Mouse (Mus musculus): ENCODE data around the gene Pcif1.
"Not testable (repeated sequence)": the region's sequence is repeated elsewhere in the genome, so short reads cannot be mapped to it uniquely, and the experiment has no call there.

The Pcif1 gene

DNA sequence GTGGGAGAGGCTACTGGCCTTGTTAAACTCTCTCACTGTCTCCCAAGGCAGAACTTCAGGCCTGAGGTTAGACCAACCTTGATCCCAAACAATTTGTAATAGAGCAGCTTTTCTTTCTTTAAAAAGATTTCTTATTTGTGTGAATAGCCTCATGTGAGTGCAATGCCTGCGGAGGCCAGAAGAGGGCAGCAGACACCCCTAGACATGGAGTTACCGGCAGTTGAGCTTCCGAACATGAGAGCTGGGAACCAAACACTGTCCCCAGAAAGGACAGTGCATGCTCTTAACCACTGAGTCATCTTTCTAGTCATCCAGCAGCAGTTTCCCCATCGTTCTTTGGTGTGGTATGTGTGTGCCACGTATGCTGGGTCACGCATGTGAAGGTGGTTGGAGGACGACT, 11.5 kb upstream of the Pcif1 start:
- DNase-seq = no peak

DNA sequence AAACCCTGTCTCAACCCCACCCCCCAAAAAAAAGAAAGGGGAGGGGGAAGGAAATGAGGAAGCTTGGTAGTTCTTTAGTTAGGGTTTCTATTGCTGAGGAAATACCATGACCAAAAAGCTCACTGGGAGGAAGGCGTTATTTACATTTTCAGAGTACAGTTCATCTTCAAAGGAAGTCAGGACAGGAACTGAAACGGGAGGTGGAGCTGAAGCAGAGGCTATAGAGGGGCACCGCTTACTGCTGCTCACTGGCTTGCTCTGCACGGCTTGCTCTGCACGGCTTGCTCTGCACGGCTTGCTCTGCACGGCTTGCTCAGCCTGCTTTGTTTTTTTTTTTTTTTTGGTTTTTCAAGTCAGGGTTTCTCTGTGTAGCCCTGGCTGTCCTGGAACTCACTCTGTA, 10.6 kb upstream of the Pcif1 start:
- DNase-seq = no peak

DNA sequence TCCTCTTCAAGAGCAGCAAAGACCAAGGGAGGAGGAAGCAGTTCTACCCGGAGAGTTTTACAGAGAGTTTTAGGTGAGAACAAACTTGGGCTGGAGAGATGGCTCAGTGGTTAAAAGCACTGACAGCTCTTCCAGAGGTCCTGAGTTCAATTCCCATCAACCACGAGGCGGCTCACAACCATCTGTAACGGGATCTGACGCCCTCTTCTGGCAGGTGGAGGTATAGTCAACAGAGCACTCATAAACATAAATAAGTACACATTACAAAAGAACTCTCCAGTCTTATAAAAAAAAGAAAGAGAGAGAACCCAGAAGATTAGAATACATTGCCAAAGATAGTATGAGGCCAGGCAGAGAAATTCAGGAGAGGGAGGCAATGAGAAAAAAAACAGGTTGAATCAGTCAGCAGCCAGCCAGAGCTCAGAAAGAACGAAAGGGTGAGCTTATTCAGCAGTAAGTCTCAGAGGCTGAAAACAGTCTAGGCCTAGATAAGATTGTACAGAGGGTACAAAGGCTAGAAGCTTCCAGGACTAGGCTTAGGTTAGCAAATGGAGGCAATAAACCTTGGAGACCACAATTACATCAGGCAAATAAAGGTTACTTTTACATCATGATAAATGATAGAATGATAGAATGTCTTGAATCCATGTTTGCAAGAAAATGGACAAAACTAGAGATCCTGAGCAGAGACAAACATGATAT, 7.4 kb upstream of the Pcif1 start:
- DNase-seq = no peak

DNA sequence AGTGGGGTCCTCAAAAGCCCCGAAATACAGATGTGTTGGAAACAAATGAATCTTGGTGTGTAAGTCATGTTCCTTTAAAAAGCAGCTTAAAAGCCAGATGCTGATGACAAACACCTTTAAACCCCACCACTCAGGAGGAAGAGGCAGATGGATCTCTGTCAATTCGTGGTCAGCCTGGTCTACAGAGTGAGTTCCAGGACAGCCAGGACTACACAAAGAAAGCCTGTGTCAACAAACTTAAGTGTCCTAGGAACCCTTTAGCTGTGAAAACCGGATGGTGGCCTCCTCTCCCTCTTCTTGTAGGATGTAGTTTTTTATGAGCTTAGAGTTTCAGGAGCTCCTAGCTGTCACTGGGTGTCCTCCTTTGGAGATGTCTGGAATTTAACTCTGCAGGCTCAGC, 5.5 kb upstream of the Pcif1 start:
- no peak for DNase-seq

DNA sequence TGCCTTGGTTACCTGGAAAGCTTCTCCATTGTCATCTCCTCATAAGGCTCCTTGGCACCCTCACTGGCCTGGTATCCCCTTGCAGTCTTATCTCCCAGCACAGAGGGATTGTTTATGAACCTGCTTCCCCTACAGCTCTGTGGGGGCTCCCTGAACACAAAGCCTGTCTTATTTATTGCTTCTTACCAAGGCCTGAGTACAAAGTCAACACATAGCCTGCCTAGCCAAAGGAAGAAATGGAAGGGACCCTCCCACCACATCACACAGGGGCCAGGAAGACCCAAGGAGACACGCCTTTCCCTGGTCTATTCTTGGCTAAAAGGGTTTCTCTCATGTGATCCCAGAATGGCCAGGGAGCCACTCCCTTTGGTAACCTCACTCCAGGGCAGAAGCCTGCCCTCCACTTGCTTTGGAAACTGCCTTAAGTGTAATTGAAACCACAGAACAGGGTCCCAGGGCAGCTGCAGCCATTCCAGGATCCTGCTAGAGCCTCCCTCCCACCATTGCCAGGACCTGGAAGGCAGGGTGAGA, 4.8 kb upstream of the Pcif1 start:
- no peak for DNase-seq

DNA sequence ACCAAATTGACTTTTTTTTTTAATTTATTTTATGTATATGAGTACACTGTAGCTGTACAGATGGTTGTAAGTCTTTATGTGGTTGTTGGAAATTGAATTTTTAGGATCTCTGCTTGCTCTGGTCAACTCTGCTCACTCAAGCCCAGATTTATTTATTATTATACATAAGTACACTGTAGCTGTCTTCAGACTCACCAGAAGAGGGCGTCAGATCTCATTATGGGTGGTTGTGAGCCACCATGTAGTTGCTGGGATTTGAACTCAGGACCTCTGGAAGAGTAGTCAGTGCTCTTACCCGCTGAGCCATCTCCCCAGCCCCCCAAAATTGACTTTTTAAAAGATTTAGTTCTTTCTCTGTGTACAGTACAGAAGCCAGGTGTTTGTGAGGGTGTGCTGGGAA, 3.5 kb upstream of the Pcif1 start:
- DNase-seq = not testable (repeated sequence)

DNA sequence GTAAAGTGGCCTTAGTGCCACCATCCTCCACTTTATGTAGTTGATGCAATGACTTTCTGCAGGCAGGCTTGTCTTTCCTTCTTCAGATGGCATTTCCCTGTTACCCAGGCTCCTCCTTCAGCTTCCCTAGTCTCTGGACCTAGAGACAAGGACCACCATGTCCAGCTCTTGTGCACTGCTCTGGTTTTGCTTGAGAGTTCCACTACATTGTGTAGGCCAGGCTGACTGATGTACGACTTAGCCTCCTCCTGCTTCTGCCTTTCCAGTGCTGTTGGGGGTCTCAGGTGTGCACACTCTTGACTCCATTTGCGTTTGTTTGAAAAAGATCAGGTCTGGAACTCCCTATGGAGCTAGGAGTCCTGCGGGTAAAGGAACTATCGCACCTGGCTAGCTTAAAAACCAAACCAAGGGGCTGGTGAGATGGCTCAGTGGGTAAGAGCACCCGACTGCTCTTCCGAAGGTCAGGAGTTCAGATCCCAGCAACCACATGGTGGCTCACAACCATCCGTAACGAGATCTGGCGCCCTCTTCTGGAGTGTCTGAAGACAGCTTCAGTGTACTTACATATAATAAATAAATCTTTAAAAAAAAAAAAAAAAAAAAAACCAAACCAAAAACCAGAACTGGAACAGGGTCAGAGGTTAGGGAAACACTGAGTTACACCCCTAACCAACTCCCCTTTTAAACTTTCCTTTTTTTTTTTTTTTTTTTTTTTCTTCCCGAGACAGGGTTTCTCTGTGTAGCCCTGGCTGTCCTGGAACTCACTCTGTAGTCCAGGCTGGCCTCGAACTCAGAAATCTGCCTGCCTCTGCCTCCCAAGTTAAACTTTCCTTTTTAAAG, 1.5 kb upstream of the Pcif1 start:
- peak; percentile 56 for DNase-seq

DNA sequence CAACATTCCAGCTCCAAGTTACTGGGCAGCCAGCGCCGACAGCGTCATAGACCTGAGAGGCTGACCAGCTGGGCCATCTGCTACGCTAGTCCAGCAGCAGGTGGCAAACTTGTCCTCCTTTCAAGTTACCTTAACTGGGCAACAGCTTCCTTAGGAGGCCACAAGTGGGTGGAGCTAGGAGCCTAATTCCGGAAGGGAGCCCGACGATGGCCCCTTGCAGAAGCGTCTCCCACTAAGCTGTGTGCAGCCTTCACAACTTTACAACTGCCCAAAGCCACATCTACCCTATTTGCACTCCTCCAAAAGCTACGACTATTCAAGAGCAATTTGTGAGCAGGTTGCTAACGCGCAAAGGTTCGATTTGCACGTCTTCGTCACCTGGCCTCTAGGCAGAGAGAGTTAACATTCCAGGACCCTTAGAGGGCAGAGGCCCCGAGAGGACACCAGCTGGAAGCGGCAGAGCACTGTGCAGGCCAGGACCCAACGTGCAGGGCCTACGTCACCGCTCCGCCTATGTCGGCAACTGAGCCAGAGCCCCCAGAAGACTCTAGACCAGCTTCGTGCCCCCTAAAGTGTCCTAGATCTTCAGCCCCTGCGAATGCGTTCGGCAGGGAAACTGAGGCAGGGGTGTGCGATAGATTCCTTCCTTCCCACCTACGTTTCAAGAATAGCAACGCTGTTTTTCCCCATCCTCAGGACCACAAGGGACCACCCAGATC, 436 bp upstream of the Pcif1 start:
- peak; percentile 86 for DNase-seq

DNA sequence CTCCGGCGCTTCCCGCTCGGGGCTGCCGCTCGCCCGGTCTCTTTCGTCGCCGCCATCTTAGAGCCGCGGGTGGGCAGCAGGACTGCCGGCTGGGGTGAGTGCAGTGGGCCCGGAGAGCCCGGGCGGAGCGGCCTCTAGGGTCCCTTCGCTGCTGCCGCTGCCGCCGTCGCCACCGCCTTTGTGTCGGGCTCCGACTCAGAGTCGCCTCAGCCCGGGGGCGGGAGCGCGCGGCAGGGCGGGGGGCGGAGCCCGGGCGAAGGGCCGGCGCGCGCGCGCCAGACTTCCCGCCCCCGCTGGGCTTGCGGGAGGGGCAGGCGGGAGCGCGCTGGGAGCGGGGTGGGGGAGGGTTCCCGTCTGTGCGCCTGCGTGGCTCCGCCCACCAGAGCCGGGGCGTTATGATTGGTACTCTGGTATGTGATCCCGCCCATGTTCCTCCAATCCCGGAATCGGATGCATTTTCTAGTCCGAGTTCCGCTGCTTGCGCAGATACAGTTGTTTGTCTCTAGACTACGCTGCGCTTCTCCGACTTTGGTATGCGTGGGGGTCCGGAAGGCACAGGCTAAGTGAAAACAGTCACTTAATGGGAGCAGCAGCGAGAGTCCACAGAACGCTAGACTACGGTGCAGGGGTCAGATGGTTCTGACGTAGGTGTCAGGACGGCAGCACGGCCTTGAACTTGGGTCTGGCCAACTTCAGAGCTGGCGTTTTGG, 619 bp downstream of the Pcif1 start:
- peak; percentile 95 for DNase-seq

DNA sequence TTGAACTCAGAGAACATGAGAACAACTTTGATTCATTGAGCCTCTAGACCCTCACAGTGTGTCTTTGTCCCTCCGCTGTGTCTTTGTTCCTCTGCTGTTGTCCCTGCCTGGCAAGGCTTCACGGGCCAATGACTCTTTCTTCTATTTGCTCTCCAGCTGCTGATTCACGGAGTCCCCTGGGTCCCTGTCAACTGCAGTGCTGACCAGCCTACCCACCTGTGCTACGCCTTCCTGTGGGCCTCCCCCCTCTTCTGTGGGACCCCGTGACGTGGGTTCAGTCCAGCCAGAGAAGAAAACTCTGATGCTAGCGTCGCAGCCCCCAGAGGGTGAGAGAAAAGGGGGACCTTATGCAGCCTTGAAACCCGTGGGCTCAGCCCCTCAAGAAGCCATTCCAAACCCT, 3.5 kb downstream of the Pcif1 start:
- DNase-seq = peak; percentile 38

DNA sequence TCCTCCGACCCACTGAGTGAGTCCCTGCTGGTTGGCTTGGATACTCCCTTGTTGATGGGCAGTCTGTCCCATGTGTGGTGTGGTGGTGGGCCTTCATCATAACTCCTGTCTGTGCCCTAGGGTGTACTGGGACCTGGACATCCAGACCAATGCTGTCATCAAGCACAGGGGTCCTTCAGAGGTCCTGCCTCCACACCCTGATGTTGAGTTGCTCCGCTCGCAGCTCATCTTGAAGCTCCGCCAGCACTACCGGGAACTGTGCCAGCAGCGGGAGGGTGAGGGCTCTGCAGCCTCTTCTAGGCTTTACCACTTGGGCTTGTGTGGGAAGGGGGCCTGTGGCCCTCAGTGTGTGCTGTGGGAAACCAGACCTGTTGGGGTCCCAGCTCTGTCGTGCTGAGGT, 6.7 kb downstream of the Pcif1 start:
- peak; percentile 82 for DNase-seq

DNA sequence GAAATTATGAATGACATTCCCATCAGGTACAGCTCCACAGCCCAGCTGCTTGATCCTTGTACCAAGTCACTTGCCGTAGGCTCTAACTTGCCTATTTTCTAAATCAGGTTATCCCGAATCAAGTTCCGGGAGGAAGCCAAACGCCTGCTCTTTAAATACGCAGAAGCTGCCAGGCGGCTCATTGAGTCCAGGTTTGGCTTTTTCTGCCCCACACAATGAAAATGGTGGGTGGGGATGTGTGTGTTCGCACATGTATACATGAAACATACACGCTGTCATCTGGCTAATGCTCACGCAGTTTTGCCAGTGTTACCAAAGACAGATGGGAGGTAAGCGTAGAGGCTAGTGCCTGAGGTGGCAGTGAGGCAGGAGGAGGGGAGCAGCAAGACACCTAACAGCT, 7.5 kb downstream of the Pcif1 start:
- peak; percentile 40 for DNase-seq

DNA sequence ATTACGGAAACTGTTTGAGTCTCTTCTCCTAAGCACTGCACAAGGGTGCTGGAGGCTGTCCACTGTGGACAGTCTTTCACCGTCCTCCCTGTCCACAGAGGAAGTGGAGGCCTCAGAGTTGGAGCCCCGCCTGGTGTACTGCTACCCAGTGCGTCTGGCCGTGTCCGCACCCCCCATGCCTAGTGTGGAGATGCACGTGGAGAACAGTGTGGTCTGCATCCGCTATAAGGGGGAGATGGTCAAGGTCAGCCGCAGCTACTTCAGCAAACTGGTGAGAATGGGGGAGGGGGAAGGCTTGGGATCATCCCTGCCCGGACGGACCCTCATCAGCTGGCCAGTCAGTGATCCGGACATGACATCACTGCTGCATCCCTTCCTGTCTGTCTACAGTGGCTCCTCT, 9.9 kb downstream of the Pcif1 start:
- DNase-seq = no peak

DNA sequence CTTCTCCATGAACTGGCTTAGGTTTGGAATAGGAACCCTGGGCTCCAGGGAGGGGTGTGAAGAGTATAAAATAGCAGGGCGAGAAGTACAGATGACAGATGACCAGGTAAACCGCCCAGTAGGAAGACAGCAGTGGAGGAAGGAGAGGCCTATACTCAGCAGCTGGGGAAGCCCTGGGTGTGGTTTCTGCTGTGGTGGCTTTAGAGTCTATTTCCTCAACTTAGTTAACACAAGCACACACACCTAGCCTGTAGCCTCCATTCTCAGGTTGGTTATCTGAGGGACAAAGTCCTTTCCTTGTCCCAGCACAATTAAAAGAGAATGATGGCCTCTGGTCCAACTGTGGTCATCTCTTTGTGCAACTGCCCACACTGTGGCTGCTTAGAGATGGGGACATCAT, 10.9 kb downstream of the Pcif1 start:
- DNase-seq = no peak

DNA sequence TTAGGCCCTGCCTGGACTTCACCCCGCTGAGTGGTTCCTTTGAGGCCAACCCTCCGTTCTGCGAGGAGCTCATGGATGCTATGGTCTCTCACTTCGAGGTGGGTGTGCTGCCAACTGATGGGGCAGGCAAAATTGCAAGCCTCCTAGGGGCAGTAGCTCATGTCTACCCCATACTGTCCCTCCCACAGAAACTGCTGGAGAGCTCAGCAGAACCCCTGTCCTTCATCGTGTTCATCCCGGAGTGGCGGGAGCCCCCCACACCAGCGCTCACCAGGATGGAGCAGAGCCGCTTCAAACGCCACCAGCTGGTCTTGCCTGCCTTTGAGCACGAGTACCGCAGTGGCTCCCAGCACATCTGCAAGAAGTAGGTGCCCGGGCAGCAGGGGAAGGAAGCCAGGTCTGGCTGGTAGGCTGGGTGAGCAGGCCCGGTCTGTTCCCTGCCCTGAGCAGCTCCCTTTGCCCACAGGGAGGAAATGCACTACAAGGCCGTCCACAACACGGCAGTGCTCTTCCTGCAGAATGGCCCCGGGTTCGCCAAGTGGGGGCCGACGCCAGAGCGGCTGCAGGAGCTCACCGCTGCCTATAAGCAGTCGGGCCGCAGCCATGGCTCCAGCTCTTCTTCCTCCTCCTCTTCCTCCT, 11.4 kb downstream of the Pcif1 start:
- no peak for DNase-seq

DNA sequence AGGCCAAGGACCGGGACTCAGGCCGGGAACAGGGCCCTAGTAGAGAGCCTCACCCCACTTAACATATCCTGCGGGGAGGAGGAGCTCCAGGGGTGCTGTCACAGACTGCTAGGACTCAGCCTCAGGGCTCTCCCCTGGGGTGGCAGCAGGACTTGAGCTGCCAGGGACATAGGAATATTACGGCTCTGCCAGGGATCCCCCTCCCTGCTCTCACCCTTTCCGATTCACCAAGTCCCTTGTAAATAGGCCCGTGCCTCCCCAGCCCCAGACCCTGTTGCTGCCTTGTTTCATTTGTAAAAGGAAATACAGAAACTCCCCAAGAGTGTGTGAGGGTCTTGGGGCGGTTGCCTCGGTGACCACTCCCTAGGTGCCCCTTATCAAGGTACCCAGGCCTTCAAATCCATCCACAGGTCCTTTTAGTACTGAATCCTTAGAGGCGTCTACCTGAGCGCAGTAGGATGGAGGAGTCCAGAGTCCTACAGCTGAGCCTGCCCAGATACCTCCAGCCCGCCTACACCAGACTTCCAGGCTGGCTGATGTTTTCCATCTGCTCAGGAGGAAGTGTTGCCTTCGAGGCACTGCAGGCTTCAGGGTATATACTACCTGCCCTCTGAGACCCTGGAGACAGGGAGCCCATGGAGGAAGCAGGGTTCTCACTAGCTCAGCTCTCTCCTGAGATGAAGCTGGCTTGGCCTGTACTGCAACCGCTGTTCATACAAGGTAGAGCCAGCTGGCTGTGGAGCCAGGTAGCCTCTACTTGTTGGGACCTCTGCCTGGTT, 12.1 kb downstream of the Pcif1 start:
- no peak for DNase-seq

DNA sequence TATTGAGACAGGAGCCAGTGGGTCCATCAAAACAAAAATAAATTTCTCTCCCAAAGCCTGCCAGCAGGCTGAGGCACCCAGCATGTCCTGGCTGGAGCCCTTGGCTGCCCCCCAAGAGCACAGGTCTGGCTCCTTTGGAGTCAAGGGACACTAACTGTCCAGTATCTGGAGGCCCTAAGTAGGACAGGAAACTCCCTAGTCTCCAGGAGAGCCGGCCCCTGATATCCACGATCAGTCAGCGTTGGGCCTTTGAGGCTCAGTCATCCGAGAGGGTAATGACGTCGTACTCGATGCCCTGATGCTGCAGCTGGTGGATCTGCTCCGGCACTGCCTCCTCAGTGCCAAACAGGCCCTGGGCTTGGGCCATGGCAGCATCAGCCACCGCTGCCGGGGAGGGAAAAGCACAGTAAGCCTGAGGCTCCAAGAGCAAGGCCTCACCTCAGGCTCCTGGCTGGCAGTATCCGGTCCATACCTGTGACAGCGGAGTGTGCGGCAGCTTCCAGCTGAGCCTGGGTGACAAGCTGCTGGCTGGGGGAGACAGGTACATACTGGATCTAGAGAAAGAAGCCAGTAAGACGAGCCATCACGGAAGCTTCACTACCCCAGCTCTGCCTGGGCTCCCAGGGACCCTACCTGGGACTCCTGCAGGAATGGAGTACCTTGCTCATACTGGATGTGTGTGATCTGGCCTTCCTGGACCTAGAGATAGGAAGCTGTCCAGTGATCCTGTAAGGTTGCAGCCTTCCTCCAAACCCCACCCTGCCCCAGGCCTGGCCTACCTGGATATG, 13.0 kb downstream of the Pcif1 start:
- DNase-seq = peak; percentile 78

DNA sequence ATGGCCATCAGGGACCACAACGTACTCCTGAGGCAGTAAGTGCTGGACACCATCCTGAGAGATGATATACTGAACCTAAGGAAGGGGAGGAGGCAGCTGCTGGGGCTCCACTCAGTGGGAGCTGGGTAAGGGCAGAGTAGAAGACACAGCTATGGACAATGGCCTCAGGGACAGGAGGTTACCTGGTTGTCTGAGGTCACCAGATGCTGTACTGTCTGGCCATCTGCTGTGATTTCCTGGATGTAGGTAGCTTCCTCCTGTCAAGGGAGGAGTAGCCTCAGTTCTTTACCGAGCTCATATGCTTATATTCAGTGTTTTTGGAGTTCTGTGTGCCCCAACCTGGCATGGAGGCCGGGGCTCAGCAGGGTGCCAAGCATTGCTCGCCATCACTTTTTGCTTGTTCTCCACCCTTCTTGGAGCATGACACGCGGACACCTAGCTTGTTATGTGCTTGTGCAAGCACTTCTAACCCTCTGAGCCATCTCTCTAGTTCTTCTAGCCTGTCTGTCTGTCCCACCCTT, 13.7 kb downstream of the Pcif1 start:
- DNase-seq = peak; percentile 69

DNA sequence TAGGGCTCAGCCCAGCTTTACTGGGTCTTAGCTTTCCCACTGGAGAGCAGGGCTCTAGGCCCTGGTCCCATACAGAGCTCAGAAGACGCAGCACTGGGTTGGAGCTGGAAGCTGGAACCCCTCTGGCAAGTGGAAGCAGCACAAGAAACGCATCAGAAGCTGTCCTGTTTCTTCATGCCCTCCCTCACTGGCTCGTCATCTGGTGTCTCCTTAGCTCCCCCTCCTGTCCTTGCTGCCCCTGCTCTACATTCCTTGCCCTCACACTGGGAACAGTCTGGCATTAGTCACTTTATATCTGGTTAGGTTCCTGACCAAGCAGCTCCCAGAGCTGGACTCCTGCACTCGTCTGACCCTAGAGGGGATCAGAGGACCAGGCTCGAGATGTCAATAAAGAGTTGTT, 14.9 kb downstream of the Pcif1 start:
- DNase-seq = no peak

DNA sequence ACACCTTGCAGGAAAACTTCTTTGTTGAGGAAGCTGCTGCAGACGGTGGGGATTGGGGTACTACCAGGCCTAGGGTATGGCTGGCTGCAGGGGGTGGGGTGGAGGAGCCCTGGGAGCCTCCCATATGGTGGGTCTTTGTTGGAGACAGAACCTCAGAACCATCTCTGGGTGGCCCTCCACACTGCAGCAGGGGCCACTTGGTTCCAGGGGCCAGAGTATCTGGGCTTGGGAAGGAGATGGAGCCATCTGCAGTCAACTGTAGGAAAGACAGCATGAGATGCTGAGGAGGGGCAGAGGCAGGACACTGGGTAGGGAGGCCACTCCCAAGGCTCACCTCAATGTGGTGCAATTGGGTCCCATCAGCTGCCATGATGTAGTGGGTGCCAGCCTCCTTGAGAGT, 15.5 kb downstream of the Pcif1 start:
- DNase-seq = no peak

DNA sequence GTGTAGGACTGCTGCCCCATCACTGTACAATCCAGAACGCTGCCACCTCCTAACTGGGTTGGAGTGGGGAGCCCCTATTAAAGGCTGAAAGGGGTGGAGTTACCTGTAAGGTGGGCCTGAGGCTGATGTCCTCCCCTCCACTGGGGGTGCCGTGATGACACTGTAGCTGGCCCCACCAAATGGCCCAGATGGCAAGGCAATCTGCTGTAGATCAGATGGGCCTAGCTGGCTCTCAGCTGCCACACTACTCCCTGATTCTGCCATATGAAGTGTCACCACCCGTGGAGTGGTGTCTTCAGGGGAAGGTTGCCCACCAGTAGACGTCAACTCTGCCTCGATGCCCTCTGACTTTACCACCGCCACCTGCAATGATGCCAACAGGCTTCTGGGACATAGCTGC, 16.8 kb downstream of the Pcif1 start:
- no peak for DNase-seq
